Mouse (Mus musculus) limb, embryonic 15.5 days (tissue): ENCODE results near the gene Commd9. TPM values are rescaled to one million over a fixed set of nuclear protein-coding genes. Genes with fewer than 3 reads are reported as not detected.

Experiments
- ATAC-seq: fragments of 200-750 bp; cut with Nextera tagmentation; 2 replicates; pipeline ENCODE4 v1.8.0; 2017; ENCODE audit warnings: low read depth, moderate TSS enrichment; ENCODE audit not compliant: insufficient number of reproducible peaks, low FRiP score, low TSS enrichment
- H3K27ac ChIP-seq: fragments of 300-500 bp; sonication (generic); 2 replicates; pipeline ENCODE4 v1.5.1; 2015; ENCODE audit warnings: moderate library complexity, mild to moderate bottlenecking, inconsistent platforms
- H3K27me3 ChIP-seq: fragments of 300-500 bp; sonication (generic); 2 replicates; pipeline ENCODE4 v1.6.1; 2015; ENCODE audit warnings: inconsistent platforms
- H3K36me3 ChIP-seq: fragments of 300-500 bp; sonication (generic); 2 replicates; pipeline ENCODE4 v1.6.1; 2015; ENCODE audit warnings: inconsistent platforms
- H3K4me1 ChIP-seq: fragments of 300-500 bp; sonication (generic); 2 replicates; pipeline ENCODE4 v1.6.1; 2015; ENCODE audit warnings: inconsistent platforms
- H3K4me2 ChIP-seq: fragments of 300-500 bp; sonication (generic); 2 replicates; pipeline ENCODE4 v1.6.1; 2015; ENCODE audit warnings: mild to moderate bottlenecking, inconsistent platforms
- H3K4me3 ChIP-seq: fragments of 300-500 bp; sonication (generic); 2 replicates; pipeline ENCODE4 v1.5.1; 2015; ENCODE audit warnings: mild to moderate bottlenecking, inconsistent platforms
- H3K9ac ChIP-seq: fragments of 300-500 bp; sonication (generic); 2 replicates; pipeline ENCODE4 v1.6.1; 2015; ENCODE audit warnings: inconsistent platforms
- H3K9me3 ChIP-seq: fragments of 300-500 bp; sonication (generic); 2 replicates; pipeline ENCODE4 v1.6.1; 2016; ENCODE audit warnings: inconsistent platforms
- WGBS: fragments of 180-500 bp; shearing (Covaris S2); methylation state at CpG from one replicate; pipeline ENCODE4 v1.1.7; 2015; 5-methylcytosine and 5-hydroxymethylcytosine counted together
- polyA plus RNA-seq: library from polyadenylated mRNA; unstranded; fragments of >200 nt; fragmentation: Nextera tagmentation; extraction: Ambion mirVana; gene quantifications from 2 replicates; pipeline ENCODE4 v1.2.1, GENCODE M21; 2015

Commd9 gene
- polyA plus RNA-seq, 1 experiment from 2014 or later, result 73.9 TPM

GRCm38 (mm10) chr2:101920136-101920554 lies 34.1 kb downstream of the Commd9 start:
- 59% methylated on average over 2 of the region's 2 CpGs for WGBS
- Histone ChIP-seq H3K4me2 (no peak overlapping the region), H3K27me3 (no peaks in the 10 kb centered on the region), H3K4me1 (no peaks in the 10 kb centered on the region), H3K27ac (no peak overlapping the region), H3K4me3 (no peak overlapping the region), H3K9me3 (no peaks in the 10 kb centered on the region), H3K9ac (no peak overlapping the region), H3K36me3 (no peaks in the 10 kb centered on the region)
- ATAC-seq, result no peak

GRCm38 (mm10) chr2:101922302-101922701 lies 36.3 kb downstream of the Commd9 start:
- H3K4me2 ChIP-seq, result no peak overlapping the region
- H3K9ac ChIP-seq, result no peak overlapping the region
- WGBS, result 94% methylated on average over 4 of the region's 4 CpGs
- H3K27me3 ChIP-seq, result no peaks in the 10 kb centered on the region
- H3K27ac ChIP-seq, result no peak overlapping the region
- no peaks in the 10 kb centered on the region for H3K4me1 ChIP-seq
- no peak overlapping the region for H3K4me3 ChIP-seq
- no peaks in the 10 kb centered on the region for H3K9me3 ChIP-seq
- no peaks in the 10 kb centered on the region for H3K36me3 ChIP-seq
- no peak for ATAC-seq

GRCm38 (mm10) chr2:101923181-101923580 lies 37.1 kb downstream of the Commd9 start:
- ATAC-seq, result no peak
- Histone ChIP-seq H3K9ac (no peak overlapping the region), H3K36me3 (no peaks in the 10 kb centered on the region), H3K4me2 (no peak overlapping the region), H3K4me1 (no peaks in the 10 kb centered on the region), H3K27me3 (no peaks in the 10 kb centered on the region), H3K27ac (no peak overlapping the region), H3K9me3 (no peaks in the 10 kb centered on the region), H3K4me3 (no peak overlapping the region)
- WGBS, result 48% methylated on average over 4 of the region's 4 CpGs

GRCm38 (mm10) chr2:101925183-101925582 lies 39.1 kb downstream of the Commd9 start:
- no peaks in the 10 kb centered on the region for H3K36me3 ChIP-seq
- H3K9me3 ChIP-seq, result no peaks in the 10 kb centered on the region
- H3K9ac ChIP-seq, result no peak overlapping the region
- no peaks in the 10 kb centered on the region for H3K27me3 ChIP-seq
- no peak overlapping the region for H3K4me2 ChIP-seq
- WGBS, result 87% methylated on average over 3 of the region's 3 CpGs
- H3K4me3 ChIP-seq, result no peak overlapping the region
- H3K27ac ChIP-seq, result no peak overlapping the region
- H3K4me1 ChIP-seq, result no peaks in the 10 kb centered on the region
- no peak for ATAC-seq

- H3K9me3 ChIP-seq, result no peaks in the 10 kb centered on the region
- H3K4me3 ChIP-seq, result no peak overlapping the region
- no peak overlapping the region for H3K4me2 ChIP-seq
- no peaks in the 10 kb centered on the region for H3K36me3 ChIP-seq
- H3K27ac ChIP-seq, result no peak overlapping the region
- H3K27me3 ChIP-seq, result no peaks in the 10 kb centered on the region
- H3K9ac ChIP-seq, result no peak overlapping the region
- ATAC-seq, result no peak
- H3K4me1 ChIP-seq, result no peaks in the 10 kb centered on the region
- WGBS, result 81% methylated on average over 12 of the region's 12 CpGs
Observed at GRCm38 (mm10) chr2:101925591-101926188, 39.6 kb downstream of the Commd9 start.

- Histone ChIP-seq H3K4me2 (no peak overlapping the region), H3K36me3 (no peaks in the 10 kb centered on the region), H3K27ac (no peak overlapping the region), H3K9ac (no peak overlapping the region), H3K9me3 (no peaks in the 10 kb centered on the region), H3K27me3 (no peaks in the 10 kb centered on the region), H3K4me1 (peaks cover 3% of the 10 kb centered on the region; the same call in 1 of the 2 replicates), H3K4me3 (no peak overlapping the region)
- WGBS, result 69% methylated on average over 14 of the region's 14 CpGs
- ATAC-seq, result no peak
Observed at GRCm38 (mm10) chr2:101932169-101932936, 46.3 kb downstream of the Commd9 start.

- no peak overlapping the region for H3K9ac ChIP-seq
Observed at GRCm38 (mm10) chr2:101933301-101933700, 47.3 kb downstream of the Commd9 start.

GRCm38 (mm10) chr2:101935006-101935405 lies 49.0 kb downstream of the Commd9 start:
- Histone ChIP-seq H3K27ac (no peak overlapping the region), H3K4me1 (peaks cover 3% of the 10 kb centered on the region; the same call in 1 of the 2 replicates), H3K9ac (no peak overlapping the region), H3K27me3 (no peaks in the 10 kb centered on the region), H3K36me3 (no peaks in the 10 kb centered on the region), H3K4me3 (no peak overlapping the region), H3K9me3 (no peaks in the 10 kb centered on the region), H3K4me2 (no peak overlapping the region)
- WGBS, result 88% methylated on average over 1 of the region's 1 CpGs
- ATAC-seq, result no peak

More at GRCm38 (mm10) chr2:101933301-101933700, 47.3 kb downstream of the Commd9 start:
- H3K9me3 ChIP-seq, result no peaks in the 10 kb centered on the region
- H3K4me3 ChIP-seq, result no peak overlapping the region
- no peak overlapping the region for H3K27ac ChIP-seq
- no peaks in the 10 kb centered on the region for H3K27me3 ChIP-seq
- WGBS, result 78% methylated on average over 3 of the region's 3 CpGs
- no peaks in the 10 kb centered on the region for H3K36me3 ChIP-seq
- H3K4me1 ChIP-seq, result peaks cover 3% of the 10 kb centered on the region; the same call in 1 of the 2 replicates
- H3K4me2 ChIP-seq, result no peak overlapping the region
- no peak for ATAC-seq

- Histone ChIP-seq H3K9me3 (no peaks in the 10 kb centered on the region), H3K27me3 (no peaks in the 10 kb centered on the region), H3K4me2 (no peak overlapping the region), H3K36me3 (peaks cover 36% of the 10 kb centered on the region), H3K4me1 (no peaks in the 10 kb centered on the region), H3K9ac (no peak overlapping the region), H3K4me3 (no peak overlapping the region), H3K27ac (no peak overlapping the region)
- no peak for ATAC-seq
- WGBS, result 45% methylated on average over 7 of the region's 7 CpGs
Observed at GRCm38 (mm10) chr2:101950716-101951520, 64.9 kb downstream of the Commd9 start.

Other genes starting within 250 kb of the Commd9 start
- gene Rag1, start 236.7 kb upstream of the Commd9 start, polyA plus RNA-seq, result 0.05 TPM in 2 replicates
- gene B230118H07Rik, start 236.7 kb upstream of the Commd9 start, polyA plus RNA-seq, result 45.6 and 49.7 TPM in 2 replicates
- 10.3 and 10.5 TPM in 2 replicates for gene Traf6, start 207.8 kb upstream of the Commd9 start, polyA plus RNA-seq
- 32.7 and 32.8 TPM in 2 replicates for gene Prr5l, start 3.2 kb upstream of the Commd9 start, polyA plus RNA-seq